Mouse (Mus musculus): ENCODE measurements at regions not wholly inside any gene's neighbourhood (a gene's known extent, or its start where the extent isn't known, plus 50 kb on each side); places are given as distances from the start of the nearest gene placed in this dataset.

- Histone ChIP-seq H3K4me3 (ENCODE audit: insufficient read depth, low read length) (no peak overlapping the region), H3K27ac (ENCODE audit: insufficient read depth, low read length) (no peak overlapping the region), H3K4me1 (ENCODE audit: control insufficient read depth, insufficient read depth, low read length) (no peaks in the 10 kb centered on the region)
- TF ChIP-seq CTCF (IDR thresholded peaks at IDR 0.05; ENCODE audit: extremely low read depth, insufficient read depth, low read length) (no peak), POLR2A (IDR thresholded peaks at IDR 0.05; ENCODE audit: extremely low read depth, insufficient read depth, low read length) (no peak)
Observed at GRCm38 (mm10) chr17:45847701-45848378, 114.2 kb upstream of the 1600014C23Rik start.

GRCm38 (mm10) chr17:45845832-45846231, 112.2 kb upstream of the 1600014C23Rik start:
- no peaks in the 10 kb centered on the region for H3K4me1 ChIP-seq (ENCODE audit: control insufficient read depth, insufficient read depth, low read length)
- H3K27ac ChIP-seq (ENCODE audit: insufficient read depth, low read length), result no peak overlapping the region
- no peak for TF ChIP-seq CTCF (IDR thresholded peaks at IDR 0.05; ENCODE audit: extremely low read depth, insufficient read depth, low read length)
- no peak for TF ChIP-seq POLR2A (IDR thresholded peaks at IDR 0.05; ENCODE audit: extremely low read depth, insufficient read depth, low read length)
- H3K4me3 ChIP-seq (ENCODE audit: insufficient read depth, low read length), result no peak overlapping the region

GRCm38 (mm10) chr17:45836731-45837130, 103.1 kb upstream of the 1600014C23Rik start:
- Histone ChIP-seq H3K4me1 (ENCODE audit: control insufficient read depth, insufficient read depth, low read length) (no peaks in the 10 kb centered on the region), H3K27ac (ENCODE audit: insufficient read depth, low read length) (no peak overlapping the region), H3K4me3 (ENCODE audit: insufficient read depth, low read length) (no peak overlapping the region)
- TF ChIP-seq CTCF (IDR thresholded peaks at IDR 0.05; ENCODE audit: extremely low read depth, insufficient read depth, low read length), result no peak
- no peak for TF ChIP-seq POLR2A (IDR thresholded peaks at IDR 0.05; ENCODE audit: extremely low read depth, insufficient read depth, low read length)

GRCm38 (mm10) chr17:45836253-45836652, 102.6 kb upstream of the 1600014C23Rik start:
- Histone ChIP-seq H3K4me1 (ENCODE audit: control insufficient read depth, insufficient read depth, low read length) (no peaks in the 10 kb centered on the region), H3K4me3 (ENCODE audit: insufficient read depth, low read length) (no peak overlapping the region), H3K27ac (ENCODE audit: insufficient read depth, low read length) (no peak overlapping the region)
- TF ChIP-seq POLR2A (IDR thresholded peaks at IDR 0.05; ENCODE audit: extremely low read depth, insufficient read depth, low read length) (no peak), CTCF (IDR thresholded peaks at IDR 0.05; ENCODE audit: extremely low read depth, insufficient read depth, low read length) (no peak)

- H3K4me1 ChIP-seq (ENCODE audit: control insufficient read depth, insufficient read depth, low read length), result no peaks in the 10 kb centered on the region
- H3K27ac ChIP-seq (ENCODE audit: insufficient read depth, low read length), result no peak overlapping the region
- no peak for TF ChIP-seq CTCF (IDR thresholded peaks at IDR 0.05; ENCODE audit: extremely low read depth, insufficient read depth, low read length)
- TF ChIP-seq POLR2A (IDR thresholded peaks at IDR 0.05; ENCODE audit: extremely low read depth, insufficient read depth, low read length), result no peak
- no peak overlapping the region for H3K4me3 ChIP-seq (ENCODE audit: insufficient read depth, low read length)
Observed at GRCm38 (mm10) chr17:45834518-45835071, 101.0 kb upstream of the 1600014C23Rik start.

- no peaks in the 10 kb centered on the region for H3K4me1 ChIP-seq (ENCODE audit: control insufficient read depth, insufficient read depth, low read length)
Observed at GRCm38 (mm10) chr17:45830324-45830723, 96.7 kb upstream of the 1600014C23Rik start.

GRCm38 (mm10) chr17:45829571-45829970, 95.9 kb upstream of the 1600014C23Rik start:
- no peak overlapping the region for H3K27ac ChIP-seq (ENCODE audit: insufficient read depth, low read length)
- TF ChIP-seq POLR2A (IDR thresholded peaks at IDR 0.05; ENCODE audit: extremely low read depth, insufficient read depth, low read length), result no peak
- no peaks in the 10 kb centered on the region for H3K4me1 ChIP-seq (ENCODE audit: control insufficient read depth, insufficient read depth, low read length)
- no peak overlapping the region for H3K4me3 ChIP-seq (ENCODE audit: insufficient read depth, low read length)

More at GRCm38 (mm10) chr17:45830324-45830723, 96.7 kb upstream of the 1600014C23Rik start:
- no peak overlapping the region for H3K27ac ChIP-seq (ENCODE audit: insufficient read depth, low read length)
- no peak overlapping the region for H3K4me3 ChIP-seq (ENCODE audit: insufficient read depth, low read length)
- TF ChIP-seq CTCF (IDR thresholded peaks at IDR 0.05; ENCODE audit: extremely low read depth, insufficient read depth, low read length), result no peak
- TF ChIP-seq POLR2A (IDR thresholded peaks at IDR 0.05; ENCODE audit: extremely low read depth, insufficient read depth, low read length), result no peak

GRCm38 (mm10) chr17:45828843-45829242, 95.2 kb upstream of the 1600014C23Rik start:
- no peaks in the 10 kb centered on the region for H3K4me1 ChIP-seq (ENCODE audit: control insufficient read depth, insufficient read depth, low read length)
- no peak for TF ChIP-seq POLR2A (IDR thresholded peaks at IDR 0.05; ENCODE audit: extremely low read depth, insufficient read depth, low read length)
- TF ChIP-seq CTCF (IDR thresholded peaks at IDR 0.05; ENCODE audit: extremely low read depth, insufficient read depth, low read length), result no peak
- H3K27ac ChIP-seq (ENCODE audit: insufficient read depth, low read length), result no peak overlapping the region
- H3K4me3 ChIP-seq (ENCODE audit: insufficient read depth, low read length), result no peak overlapping the region

- H3K4me1 ChIP-seq (ENCODE audit: control insufficient read depth, insufficient read depth, low read length), result no peaks in the 10 kb centered on the region
- no peak overlapping the region for H3K4me3 ChIP-seq (ENCODE audit: insufficient read depth, low read length)
- TF ChIP-seq POLR2A (IDR thresholded peaks at IDR 0.05; ENCODE audit: extremely low read depth, insufficient read depth, low read length), result no peak
- TF ChIP-seq CTCF (IDR thresholded peaks at IDR 0.05; ENCODE audit: extremely low read depth, insufficient read depth, low read length), result no peak
- H3K27ac ChIP-seq (ENCODE audit: insufficient read depth, low read length), result no peak overlapping the region
Observed at GRCm38 (mm10) chr17:45828284-45828824, 94.7 kb upstream of the 1600014C23Rik start.

GRCm38 (mm10) chr17:45824977-45825376, 91.3 kb upstream of the 1600014C23Rik start:
- Histone ChIP-seq H3K27ac (ENCODE audit: insufficient read depth, low read length) (no peak overlapping the region), H3K4me3 (ENCODE audit: insufficient read depth, low read length) (no peak overlapping the region), H3K4me1 (ENCODE audit: control insufficient read depth, insufficient read depth, low read length) (no peaks in the 10 kb centered on the region)
- TF ChIP-seq CTCF (IDR thresholded peaks at IDR 0.05; ENCODE audit: extremely low read depth, insufficient read depth, low read length) (no peak), POLR2A (IDR thresholded peaks at IDR 0.05; ENCODE audit: extremely low read depth, insufficient read depth, low read length) (no peak)
